Mouse (Mus musculus) megakaryocyte, embryonic 14.5 days (primary cell): ENCODE data around the gene Smim24. TPM values are rescaled to one million over a fixed set of nuclear protein-coding genes. Genes with fewer than 3 reads are reported as not detected.

ENCODE experiments used
- H3K27me3 ChIP-seq: replicated peaks from 2 replicates; pipeline ENCODE3; 2012; ENCODE audit warnings: inconsistent platforms
- H3K36me3 ChIP-seq: replicated peaks from 2 replicates; pipeline ENCODE3; 2012; ENCODE audit warnings: low read length, inconsistent platforms, mixed read lengths
- H3K4me1 ChIP-seq: 2 replicates; pipeline ENCODE4 v1.6.1; 2012; ENCODE audit warnings: inconsistent platforms
- H3K4me3 ChIP-seq: replicated peaks from 2 replicates; pipeline ENCODE3; 2012; ENCODE audit warnings: moderate library complexity, mild to moderate bottlenecking, inconsistent platforms
- H3K9me3 ChIP-seq: 2 replicates; pipeline ENCODE4 v1.6.1; 2012; ENCODE audit warnings: inconsistent platforms
- FLI1 ChIP-seq: IDR thresholded peaks from 2 replicates; pipeline ENCODE4 v1.6.1; 2012; ENCODE audit warnings: low read length, inconsistent platforms, mixed read lengths
- GATA1 ChIP-seq: IDR thresholded peaks from 3 replicates; pipeline ENCODE4 v1.6.1; 2012; ENCODE audit warnings: mixed read lengths, low read length, inconsistent platforms, borderline replicate concordance
- polyA plus RNA-seq: library from polyadenylated mRNA; stranded (reverse); fragments of >175 nt; gene quantifications from 2 replicates; pipeline ENCODE4 v1.2.3, GENCODE M21; 2012; ENCODE audit warnings: low replicate concordance; ENCODE audit not compliant: insufficient read depth

Gene Smim24
- polyA plus RNA-seq, 1 experiment = 4.4 TPM

- Histone ChIP-seq H3K9me3 (no peaks in the 10 kb centered on the region), H3K4me3 (no peak overlapping the region), H3K36me3 (peaks cover 55% of the 10 kb centered on the region), H3K4me1 (peaks cover 76% of the 10 kb centered on the region), H3K27me3 (peaks cover 4% of the 10 kb centered on the region)
- no peak for TF ChIP-seq GATA1
- no peak for TF ChIP-seq FLI1
Measured at GRCm38 (mm10) chr10:81390678-81390965, 2.2 kb upstream of the Smim24 start.

- Histone ChIP-seq H3K4me3 (peak overlapping the region; percentile 14), H3K4me1 (peaks cover 65% of the 10 kb centered on the region), H3K36me3 (peaks cover 52% of the 10 kb centered on the region), H3K27me3 (peaks cover 5% of the 10 kb centered on the region), H3K9me3 (no peaks in the 10 kb centered on the region)
- TF ChIP-seq FLI1 (no peak), GATA1 (no peak)
Measured at GRCm38 (mm10) chr10:81392270-81392669, 581 bp upstream of the Smim24 start.

GRCm38 (mm10) chr10:81393456-81394063 lies 709 bp downstream of the Smim24 start:
- Histone ChIP-seq H3K9me3 (no peaks in the 10 kb centered on the region), H3K36me3 (peaks cover 51% of the 10 kb centered on the region), H3K4me3 (peak overlapping the region; percentile 87), H3K27me3 (peaks cover 5% of the 10 kb centered on the region), H3K4me1 (peaks cover 56% of the 10 kb centered on the region)
- no peak for TF ChIP-seq FLI1
- TF ChIP-seq GATA1 = no peak

- peaks cover 47% of the 10 kb centered on the region for H3K4me1 ChIP-seq
- TF ChIP-seq GATA1 = no peak
- TF ChIP-seq FLI1 = no peak
Measured at GRCm38 (mm10) chr10:81395127-81395526, 2.3 kb downstream of the Smim24 start.

GRCm38 (mm10) chr10:81395865-81396264 lies 3.0 kb downstream of the Smim24 start:
- H3K4me1 ChIP-seq = peaks cover 45% of the 10 kb centered on the region
- H3K4me3 ChIP-seq = no peak overlapping the region
- TF ChIP-seq FLI1 (no peak), GATA1 (no peak)
- H3K36me3 ChIP-seq = peaks cover 53% of the 10 kb centered on the region
- no peaks in the 10 kb centered on the region for H3K9me3 ChIP-seq
- H3K27me3 ChIP-seq = peaks cover 5% of the 10 kb centered on the region

More at GRCm38 (mm10) chr10:81395127-81395526, 2.3 kb downstream of the Smim24 start:
- peaks cover 53% of the 10 kb centered on the region for H3K36me3 ChIP-seq
- no peaks in the 10 kb centered on the region for H3K9me3 ChIP-seq
- H3K27me3 ChIP-seq = peaks cover 5% of the 10 kb centered on the region
- H3K4me3 ChIP-seq = no peak overlapping the region

- Histone ChIP-seq H3K9me3 (no peaks in the 10 kb centered on the region), H3K4me1 (peaks cover 53% of the 10 kb centered on the region), H3K4me3 (no peak overlapping the region), H3K27me3 (peaks cover 5% of the 10 kb centered on the region), H3K36me3 (peaks cover 57% of the 10 kb centered on the region)
- no peak for TF ChIP-seq FLI1
- no peak for TF ChIP-seq GATA1
Measured at GRCm38 (mm10) chr10:81396749-81397148, 3.9 kb downstream of the Smim24 start.

- peaks cover 5% of the 10 kb centered on the region for H3K27me3 ChIP-seq
- TF ChIP-seq GATA1 (no peak), FLI1 (no peak)
- no peaks in the 10 kb centered on the region for H3K9me3 ChIP-seq
- no peak overlapping the region for H3K4me3 ChIP-seq
- H3K4me1 ChIP-seq = peaks cover 55% of the 10 kb centered on the region
- peaks cover 76% of the 10 kb centered on the region for H3K36me3 ChIP-seq
Measured at GRCm38 (mm10) chr10:81399296-81399695, 6.4 kb downstream of the Smim24 start.

- Histone ChIP-seq H3K36me3 (peaks cover 82% of the 10 kb centered on the region), H3K27me3 (peaks cover 2% of the 10 kb centered on the region), H3K9me3 (no peaks in the 10 kb centered on the region), H3K4me1 (peaks cover 55% of the 10 kb centered on the region), H3K4me3 (no peak overlapping the region)
- no peak for TF ChIP-seq GATA1
- TF ChIP-seq FLI1 = no peak
Measured at GRCm38 (mm10) chr10:81399798-81400308, 7.0 kb downstream of the Smim24 start.

- TF ChIP-seq GATA1 (no peak), FLI1 (no peak)
- no peaks in the 10 kb centered on the region for H3K9me3 ChIP-seq
- H3K4me3 ChIP-seq = no peak overlapping the region
- peaks cover 87% of the 10 kb centered on the region for H3K36me3 ChIP-seq
- peaks cover 57% of the 10 kb centered on the region for H3K4me1 ChIP-seq
- peaks cover 1% of the 10 kb centered on the region for H3K27me3 ChIP-seq
Measured at GRCm38 (mm10) chr10:81400371-81401204, 7.7 kb downstream of the Smim24 start.

GRCm38 (mm10) chr10:81401205-81401520 lies 8.3 kb downstream of the Smim24 start:
- Histone ChIP-seq H3K36me3 (peaks cover 90% of the 10 kb centered on the region), H3K4me3 (peak overlapping the region; percentile 84), H3K27me3 (peaks cover 1% of the 10 kb centered on the region), H3K4me1 (peaks cover 63% of the 10 kb centered on the region), H3K9me3 (no peaks in the 10 kb centered on the region)
- TF ChIP-seq GATA1 = no peak
- TF ChIP-seq FLI1 = no peak
